Mouse (Mus musculus) telencephalon, adult 2 months (tissue): ENCODE data around the gene Taok3.

Experiments used
- DNase-seq: peaks from one replicate; pipeline ENCODE4 v3.0.0-alpha.2; 2011; ENCODE audit warnings: low read depth, low spot score

The Taok3 gene

GRCm38 (mm10) chr5:117117241-117117640 lies 2.7 kb upstream of the Taok3 start:
- no peak for DNase-seq

DNA sequence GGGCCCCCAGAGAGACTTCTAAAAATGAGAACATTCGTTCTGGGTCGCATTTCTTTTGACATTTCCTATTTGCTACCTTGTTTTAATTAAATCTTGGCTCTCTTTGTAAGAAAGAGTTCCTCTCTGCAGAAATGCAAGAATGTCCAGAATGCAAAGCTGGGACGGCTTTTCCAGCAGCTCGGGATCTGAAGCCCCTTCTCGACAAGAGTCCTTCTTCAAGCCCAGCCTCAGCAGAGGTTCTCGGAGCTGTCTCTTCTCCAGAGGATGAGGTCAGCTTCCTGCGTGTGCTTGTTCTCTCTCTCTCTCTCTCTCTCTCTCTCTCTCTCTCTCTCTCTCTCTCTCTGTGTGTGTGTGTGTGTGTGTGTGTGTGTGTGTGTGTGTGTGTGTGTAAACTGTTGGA lies 2.2 kb upstream of the Taok3 start:
- DNase-seq: no peak

- no peak for DNase-seq
These were observed 1.7 kb upstream of the Taok3 start for GRCm38 (mm10) chr5:117118220-117118619.

DNA sequence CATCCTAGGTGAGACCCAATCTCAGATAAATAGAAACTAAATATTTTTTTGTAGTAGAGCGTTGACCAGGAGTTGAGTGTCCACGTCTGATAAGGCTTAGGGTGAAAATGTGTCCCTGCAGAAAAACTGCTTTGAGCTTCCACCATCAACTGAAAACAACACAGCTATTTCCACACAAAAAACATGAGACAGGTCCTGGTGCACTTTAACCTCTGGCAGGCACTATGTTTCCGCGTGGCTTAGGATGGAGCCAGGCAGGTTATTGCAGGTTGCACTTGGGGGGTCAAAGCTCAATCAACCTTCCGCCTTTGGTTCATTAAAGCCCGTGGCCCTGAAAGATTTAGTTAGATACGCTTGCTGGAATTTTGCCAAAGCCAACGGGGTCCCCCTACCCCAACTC lies 1.1 kb upstream of the Taok3 start:
- no peak for DNase-seq

GRCm38 (mm10) chr5:117120489-117121466 lies 849 bp downstream of the Taok3 start:
- no peak for DNase-seq

DNA sequence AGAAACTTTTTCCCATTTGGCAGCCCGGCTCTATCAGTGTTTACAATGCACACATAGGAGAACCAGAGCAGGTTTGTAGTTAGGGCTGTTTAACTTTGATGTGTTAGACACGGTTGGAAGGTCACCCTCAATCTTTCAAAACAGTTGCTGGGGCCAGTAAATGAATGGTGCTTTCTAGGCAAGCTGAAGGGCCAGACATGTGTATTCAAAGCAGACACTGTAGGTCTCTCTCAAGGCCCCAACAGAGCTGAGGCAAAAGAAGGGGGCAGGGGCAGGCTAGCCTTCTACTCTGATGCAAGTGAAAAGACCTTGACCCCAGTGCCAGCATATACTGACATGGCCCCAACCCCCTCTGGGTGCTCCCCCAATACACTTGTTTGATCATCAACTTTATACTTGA lies 1.7 kb downstream of the Taok3 start:
- no peak for DNase-seq

- DNase-seq: no peak
These were observed 3.2 kb downstream of the Taok3 start for GRCm38 (mm10) chr5:117123102-117123501.

- DNase-seq: no peak
These were observed 3.9 kb downstream of the Taok3 start for GRCm38 (mm10) chr5:117123840-117124239.

DNA sequence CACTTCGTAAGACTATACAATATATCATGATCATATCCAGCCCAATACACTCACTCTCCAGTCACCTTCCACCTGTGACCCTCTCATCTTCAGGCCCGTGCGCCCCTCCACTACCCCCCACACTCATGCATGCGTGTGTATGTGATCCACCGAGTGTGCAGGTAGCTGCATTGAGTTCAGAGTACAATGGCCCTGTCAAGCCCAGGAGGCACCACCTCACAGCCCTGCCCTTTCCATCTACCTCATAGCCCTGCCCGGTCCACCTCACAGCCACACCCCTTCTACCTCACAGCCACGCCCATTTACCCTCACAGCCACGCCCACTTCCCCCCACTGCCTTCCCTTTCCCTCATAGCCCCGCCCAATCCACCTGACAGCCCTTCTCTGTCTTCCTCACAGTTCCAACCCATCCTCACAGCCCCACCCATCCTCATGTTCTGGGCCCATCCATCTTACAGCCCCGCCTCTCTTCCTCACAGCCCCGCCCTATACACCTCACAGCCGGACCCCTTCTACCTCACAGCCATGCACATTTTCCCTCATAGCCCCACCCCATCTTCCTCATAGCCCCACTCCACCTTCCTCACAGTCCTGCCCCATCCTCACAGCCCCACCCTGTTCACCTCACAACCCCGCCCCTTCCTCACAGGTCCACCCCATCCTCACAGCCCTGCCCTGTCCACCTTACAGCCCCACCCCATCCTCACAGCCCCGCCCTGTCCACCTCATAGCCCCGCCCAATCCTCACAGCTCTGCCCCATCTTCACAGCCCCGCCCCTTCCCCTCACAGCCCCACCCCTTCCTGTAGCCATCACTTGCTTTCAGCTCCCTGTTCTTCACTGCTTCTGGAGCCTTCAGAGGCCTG lies 5.8 kb downstream of the Taok3 start:
- no peak for DNase-seq

DNA sequence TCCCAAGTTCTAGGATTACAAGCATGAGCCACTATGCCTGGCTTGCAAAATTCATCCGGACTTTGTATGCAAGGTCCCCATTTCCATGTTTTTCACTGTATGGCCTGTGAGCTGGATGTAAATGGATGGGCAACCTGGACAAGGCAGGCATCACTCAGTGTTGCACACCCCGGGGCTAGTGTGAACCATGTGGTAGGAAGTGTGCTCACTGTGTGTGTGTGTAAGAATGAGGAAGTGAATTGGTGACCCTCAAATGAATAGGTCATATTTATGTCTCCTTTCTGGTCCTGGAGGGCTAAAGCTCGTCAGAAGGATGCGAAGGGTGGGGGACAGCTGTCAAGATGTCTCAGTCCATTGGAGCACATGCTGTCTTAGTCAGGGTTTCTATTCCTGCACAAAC lies 7.1 kb downstream of the Taok3 start:
- no peak for DNase-seq

DNA sequence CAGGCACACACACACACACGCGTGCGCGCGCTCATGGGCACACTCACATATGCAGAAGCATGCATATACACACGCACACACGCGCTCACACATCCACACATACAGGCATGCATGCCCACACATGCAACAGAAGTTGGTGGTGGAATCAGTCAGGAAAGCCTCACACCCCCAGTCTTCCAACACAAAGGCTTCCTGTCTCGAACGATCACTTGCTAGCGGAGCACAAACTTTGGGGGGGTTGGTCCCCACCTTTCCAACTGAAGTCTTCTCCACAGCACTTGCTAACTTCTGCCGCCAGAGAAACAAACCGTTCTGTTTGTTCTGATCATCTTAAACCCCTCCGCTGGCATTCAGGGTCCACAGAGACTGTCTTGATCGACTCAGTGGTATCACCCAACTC lies 10.8 kb downstream of the Taok3 start:
- DNase-seq: no peak

DNA sequence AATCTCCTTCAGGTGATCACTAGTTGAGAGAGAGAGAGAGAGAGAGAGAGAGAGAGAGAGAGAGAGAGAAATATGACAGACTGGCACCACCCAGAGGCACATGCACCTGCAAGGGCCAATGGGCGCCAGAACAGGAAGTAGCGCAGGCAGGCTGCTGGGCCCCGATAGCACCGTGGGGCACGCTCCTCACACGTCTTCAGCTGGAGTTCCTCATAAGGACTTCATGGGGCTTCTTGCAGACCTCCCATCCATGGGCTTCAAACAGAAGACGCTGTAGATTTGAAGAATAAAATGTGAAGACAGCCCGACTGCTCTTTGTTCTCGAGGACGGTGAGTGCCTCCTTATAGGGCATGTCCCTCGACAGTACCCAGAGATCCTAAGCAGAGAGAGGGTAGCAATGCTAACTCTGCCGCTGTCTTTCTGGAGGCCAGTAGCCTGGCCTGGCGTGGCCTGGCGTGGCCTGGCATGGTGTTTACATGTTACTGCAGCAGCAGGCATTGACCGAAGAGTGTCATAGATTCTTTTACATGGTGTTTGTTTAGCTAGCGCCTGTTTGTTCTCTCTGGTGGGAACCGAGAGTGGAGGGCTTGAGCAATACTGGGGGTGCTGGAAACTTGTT lies 13.6 kb downstream of the Taok3 start:
- DNase-seq: no peak

- DNase-seq: no peak
These were observed 14.3 kb downstream of the Taok3 start for GRCm38 (mm10) chr5:117134066-117134888.

DNA sequence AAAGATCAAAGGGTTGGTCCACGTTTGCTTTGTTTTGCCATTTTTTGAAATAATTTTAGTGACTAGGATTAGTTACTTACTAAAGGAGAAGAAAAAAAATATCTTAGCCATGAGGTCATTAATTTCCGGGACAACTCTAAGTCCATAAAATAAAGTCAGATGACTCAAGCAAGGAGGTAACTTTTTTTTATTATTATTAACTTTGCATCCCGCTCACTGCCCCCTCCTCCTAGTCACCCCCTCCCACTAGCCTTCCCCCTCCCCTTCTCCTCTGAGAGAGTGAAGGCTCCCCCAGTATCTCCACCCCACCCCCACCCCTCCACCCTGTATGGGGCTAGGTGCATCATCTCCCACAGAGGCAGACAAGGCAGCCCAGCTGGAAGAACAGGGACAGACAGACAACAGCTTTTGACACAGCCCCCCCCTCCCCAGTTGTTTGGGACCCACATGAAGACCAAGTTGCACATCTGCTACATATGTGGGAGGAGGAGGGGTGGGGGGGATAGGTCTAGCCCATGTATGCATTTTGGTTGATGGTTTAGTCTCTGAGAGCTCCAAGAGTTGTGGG lies 15.0 kb downstream of the Taok3 start:
- DNase-seq: no peak

- no peak for DNase-seq
These were observed 15.9 kb downstream of the Taok3 start for GRCm38 (mm10) chr5:117135869-117136268.

GRCm38 (mm10) chr5:117136570-117136969 lies 16.6 kb downstream of the Taok3 start:
- no peak for DNase-seq

- no peak for DNase-seq
These were observed 17.1 kb downstream of the Taok3 start for GRCm38 (mm10) chr5:117137011-117137410.

DNA sequence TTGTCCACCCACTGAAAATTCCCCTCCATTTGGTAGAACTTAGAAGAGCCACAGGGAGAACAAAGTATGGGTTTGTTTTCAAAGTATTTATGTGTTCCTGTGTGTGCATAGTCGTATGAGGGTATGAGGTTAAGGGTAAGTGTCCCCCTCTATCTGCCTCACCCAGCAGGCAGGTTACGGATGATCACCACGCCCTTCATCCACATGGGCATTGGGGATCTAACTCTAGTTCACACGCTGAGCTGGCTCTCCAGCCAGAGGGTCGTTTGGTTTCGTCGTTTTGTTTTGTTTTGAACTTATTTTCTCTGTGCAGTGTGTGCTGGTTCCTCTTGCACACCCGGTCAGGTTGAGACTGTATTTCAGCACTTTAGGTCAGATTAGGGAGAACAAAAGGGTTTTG lies 17.7 kb downstream of the Taok3 start:
- no peak for DNase-seq

GRCm38 (mm10) chr5:117138295-117138988 lies 18.5 kb downstream of the Taok3 start:
- DNase-seq: no peak

DNA sequence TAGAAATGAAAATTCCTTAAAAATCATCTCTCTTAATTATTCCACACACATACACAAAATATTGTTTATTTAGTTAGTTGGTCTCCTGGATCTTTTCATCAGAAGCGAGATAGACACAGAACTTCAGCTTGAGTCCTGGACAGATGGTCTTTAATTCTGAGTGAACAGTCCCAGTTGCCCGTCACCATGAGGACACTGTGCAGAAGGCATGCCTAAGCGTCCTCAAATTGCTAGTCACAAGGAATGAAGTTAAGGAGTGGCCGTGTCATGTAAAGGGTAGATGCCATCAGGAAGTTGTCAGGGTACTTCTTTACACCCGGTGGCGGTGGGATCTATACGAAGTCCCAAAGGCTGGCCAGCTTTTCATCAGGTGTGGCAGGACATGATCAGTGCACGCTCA lies 19.9 kb downstream of the Taok3 start:
- no peak for DNase-seq
